Mouse (Mus musculus): ENCODE data around the gene Tdrd1.

The Tdrd1 gene

GRCm38 (mm10) chr19:56829267-56829666 is 3.3 kb downstream of the Tdrd1 start:
- no peak for DNase-seq

DNA sequence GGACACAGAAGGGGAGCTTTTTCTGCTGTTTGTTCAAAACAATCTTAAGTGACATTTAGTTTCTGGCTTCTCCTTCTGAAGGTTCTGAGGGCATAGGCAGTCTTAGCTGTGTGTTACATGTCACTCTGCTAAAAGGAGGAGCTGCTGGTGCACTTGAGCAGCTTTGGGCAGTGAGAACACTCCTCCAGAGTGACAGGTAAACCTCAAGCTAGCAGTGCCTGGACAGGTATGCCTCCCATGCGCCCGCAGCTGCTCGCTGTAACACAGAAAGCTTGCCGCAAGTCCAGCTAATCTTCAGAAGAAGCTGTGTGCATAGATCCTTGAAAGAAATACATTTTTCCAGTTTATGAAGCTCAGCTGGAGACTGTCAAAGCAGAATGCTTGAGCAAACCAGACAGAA is 4.2 kb downstream of the Tdrd1 start:
- no peak for DNase-seq

- DNase-seq: no peak
These were observed 9.3 kb downstream of the Tdrd1 start for GRCm38 (mm10) chr19:56835340-56835739.

DNA sequence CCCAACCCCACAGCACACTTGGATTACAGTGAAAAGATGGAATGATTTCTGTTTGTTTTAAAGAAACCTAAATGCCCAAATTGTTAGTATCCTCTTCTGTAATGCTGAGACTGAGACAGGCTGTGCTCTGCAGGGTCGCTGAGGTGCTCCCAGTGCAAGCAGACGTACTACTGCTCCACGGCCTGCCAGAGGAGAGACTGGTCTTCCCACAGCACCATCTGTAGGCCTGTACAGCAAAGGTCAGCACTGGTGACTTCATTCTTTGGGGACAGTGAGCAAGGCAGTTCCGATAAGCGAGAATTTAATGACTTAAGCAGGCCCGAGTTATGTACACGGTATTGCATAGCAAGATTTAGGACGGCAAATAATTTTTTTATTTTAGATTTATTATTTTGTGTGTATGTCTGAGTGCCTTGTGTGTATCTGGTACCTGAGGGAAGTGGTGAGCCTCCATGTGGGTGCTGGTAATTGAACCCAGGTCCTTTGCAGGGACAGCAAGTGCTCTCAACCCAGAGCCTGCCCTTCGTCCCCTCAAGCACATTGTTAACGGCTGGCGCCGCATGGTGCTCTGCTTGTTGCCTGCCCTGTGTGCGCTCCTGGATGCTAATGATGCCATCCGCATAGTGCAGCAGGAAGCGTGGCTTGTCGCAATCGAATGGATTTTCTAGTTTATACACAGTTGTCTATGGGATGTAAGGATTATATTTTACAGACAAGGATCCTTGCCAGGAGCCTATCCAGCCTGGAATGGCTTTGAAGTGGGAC is 13.1 kb downstream of the Tdrd1 start:
- no peak for DNase-seq

DNA sequence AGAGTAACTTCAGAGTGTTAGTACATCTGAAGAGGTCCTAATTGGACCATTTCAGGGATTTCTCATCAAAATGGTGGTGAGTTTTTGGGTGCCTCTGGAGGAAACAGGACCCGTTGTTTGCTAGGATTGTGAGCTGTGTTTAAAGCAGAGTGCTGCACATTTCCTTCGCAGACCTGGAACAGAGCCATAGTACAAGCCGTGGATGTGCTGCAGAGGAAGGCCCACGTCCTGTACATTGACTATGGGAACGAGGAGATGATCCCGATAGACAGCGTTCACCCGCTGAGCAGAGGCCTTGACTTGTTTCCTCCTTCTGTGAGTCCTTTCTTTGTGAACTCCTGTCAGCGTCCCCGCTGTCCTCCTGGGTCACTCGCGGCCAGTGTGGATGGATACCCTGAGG is 17.0 kb downstream of the Tdrd1 start:
- DNase-seq: no peak

DNA sequence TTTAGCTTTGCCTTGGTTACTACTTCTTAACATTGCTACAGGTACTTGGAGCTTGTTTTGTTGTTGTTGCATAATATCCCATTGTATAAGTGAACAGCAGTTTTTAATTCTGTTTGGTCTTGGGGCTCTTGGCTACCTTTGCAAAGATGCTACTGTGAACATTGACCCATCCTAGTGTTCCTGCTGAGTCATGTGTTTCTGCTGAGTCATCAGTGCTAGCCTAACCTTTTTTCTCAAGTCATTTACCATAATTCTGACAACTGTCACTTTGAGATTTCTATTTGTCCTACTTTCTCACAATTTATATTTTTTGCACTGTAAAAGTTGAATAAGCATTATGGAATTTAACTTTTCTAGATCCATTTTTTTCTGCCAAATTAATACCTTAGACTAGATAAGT is 26.6 kb downstream of the Tdrd1 start:
- no peak for DNase-seq

- no peak for DNase-seq
These were observed 30.4 kb downstream of the Tdrd1 start for GRCm38 (mm10) chr19:56856455-56856854.

GRCm38 (mm10) chr19:56867701-56868100 is 41.7 kb downstream of the Tdrd1 start:
- no peak for DNase-seq

- DNase-seq: peak; percentile 10
These were observed 48.0 kb downstream of the Tdrd1 start, which contains the start of gene Vwa2 for GRCm38 (mm10) chr19:56873816-56874600. Vwa2 (plus strand) TSS chr19:56874249.

- DNase-seq: no peak
These were observed 48.7 kb downstream of the Tdrd1 start for GRCm38 (mm10) chr19:56874601-56875315.

GRCm38 (mm10) chr19:56877364-56877763 is 51.4 kb downstream of the Tdrd1 start:
- no peak for DNase-seq

GRCm38 (mm10) chr19:56887879-56888278 is 61.9 kb downstream of the Tdrd1 start:
- no peak for DNase-seq

DNA sequence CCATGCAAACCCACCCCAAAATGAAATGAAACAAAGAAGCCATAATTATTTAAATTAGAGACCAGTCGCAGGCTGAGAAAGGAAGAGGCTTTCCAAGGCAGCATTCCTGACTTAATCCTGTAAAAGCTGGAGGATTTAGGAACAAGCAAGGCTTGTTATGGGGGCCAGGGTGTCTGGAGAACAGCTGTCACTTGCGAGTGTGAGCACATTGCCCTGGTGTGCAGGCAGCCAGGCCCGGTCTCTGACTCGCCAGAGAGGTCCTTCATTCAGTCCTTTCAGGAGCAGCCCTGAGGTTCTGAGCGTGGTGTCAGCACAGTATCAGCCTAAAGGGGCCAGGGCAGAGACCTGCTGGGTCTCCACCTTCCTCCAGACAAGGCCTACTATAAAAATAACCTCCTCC is 62.6 kb downstream of the Tdrd1 start:
- no peak for DNase-seq

- DNase-seq: no peak
These were observed 65.4 kb downstream of the Tdrd1 start for GRCm38 (mm10) chr19:56891438-56891837.

GRCm38 (mm10) chr19:56892586-56892985 is 66.6 kb downstream of the Tdrd1 start:
- DNase-seq: no peak

DNA sequence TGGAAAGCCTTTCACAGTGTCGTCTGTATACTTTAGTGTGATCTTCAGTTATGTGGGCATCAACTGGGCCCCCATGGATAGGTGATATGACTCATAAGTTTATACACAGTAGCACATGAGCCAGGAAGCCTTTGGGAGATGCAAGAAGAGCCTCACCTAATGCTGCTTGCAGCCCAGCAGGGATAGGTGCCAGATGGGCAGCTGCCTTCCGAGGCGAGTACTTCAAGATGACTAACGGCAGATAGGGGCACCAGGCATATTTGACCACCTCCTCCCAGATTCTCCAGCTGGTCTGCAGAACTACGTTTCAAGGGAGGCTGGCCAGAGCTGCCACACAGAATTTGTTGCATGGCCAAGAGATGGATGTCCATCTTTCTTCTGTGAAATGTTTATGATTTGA is 67.3 kb downstream of the Tdrd1 start:
- no peak for DNase-seq

DNA sequence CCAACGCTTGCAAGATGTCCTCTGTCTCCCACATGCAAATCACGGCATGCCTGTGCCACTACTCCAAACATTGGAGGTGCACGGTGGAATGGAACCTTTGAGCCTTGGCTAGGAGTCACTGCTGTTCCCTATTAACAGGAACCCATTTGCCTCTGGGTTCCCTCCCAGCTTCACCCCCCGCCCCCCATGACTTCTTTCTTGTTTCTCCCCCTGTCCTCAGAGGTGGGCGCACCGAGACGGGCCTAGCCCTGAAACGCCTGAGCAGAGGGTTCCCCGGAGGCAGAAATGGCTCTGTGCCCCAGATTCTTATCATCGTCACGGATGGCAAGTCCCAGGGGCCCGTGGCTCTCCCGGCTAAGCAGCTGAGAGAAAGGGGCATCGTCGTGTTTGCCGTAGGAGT is 71.6 kb downstream of the Tdrd1 start:
- DNase-seq: no peak

DNA sequence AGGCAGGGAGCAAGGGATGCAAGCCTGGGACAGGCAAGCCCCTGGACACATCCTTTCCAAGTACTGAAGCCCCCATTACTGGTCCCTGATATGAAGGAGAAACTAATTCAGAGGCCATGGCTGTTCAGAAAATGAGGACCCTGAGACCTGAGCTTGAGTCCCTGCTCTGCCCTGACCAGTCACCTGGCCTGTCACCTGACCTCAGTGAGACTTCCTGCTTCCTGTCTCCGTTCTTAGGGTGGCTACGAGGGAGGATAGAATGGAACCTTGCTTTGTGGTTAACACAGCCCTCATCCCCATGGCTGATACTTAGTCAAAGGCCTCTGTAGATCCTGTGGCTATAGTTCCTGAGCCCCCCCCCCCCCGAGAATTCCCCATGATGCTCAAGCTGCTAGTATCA is 78.1 kb downstream of the Tdrd1 start:
- DNase-seq: no peak

- DNase-seq: no peak
These were observed 79.4 kb downstream of the Tdrd1 start for GRCm38 (mm10) chr19:56905395-56905794.

DNA sequence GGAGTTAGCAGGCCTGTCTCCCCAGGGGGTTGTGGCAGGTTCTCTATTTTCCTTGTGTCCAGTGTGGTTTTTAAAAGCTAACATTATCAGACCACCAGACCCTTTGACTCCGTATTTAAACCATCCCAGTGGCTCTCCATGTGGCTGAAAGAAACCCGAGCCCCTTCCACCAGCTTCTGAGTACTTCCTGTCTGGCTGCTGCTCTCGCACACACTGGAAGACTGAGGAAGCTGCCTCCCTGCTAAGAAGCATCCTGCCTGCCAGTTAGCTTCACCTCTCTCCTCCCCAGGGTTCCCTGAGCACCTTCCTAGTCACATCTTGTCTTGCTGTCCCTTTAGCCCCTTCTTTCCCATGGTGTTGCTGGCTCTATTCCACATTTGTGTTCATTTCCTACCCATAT is 81.8 kb downstream of the Tdrd1 start:
- no peak for DNase-seq

DNA sequence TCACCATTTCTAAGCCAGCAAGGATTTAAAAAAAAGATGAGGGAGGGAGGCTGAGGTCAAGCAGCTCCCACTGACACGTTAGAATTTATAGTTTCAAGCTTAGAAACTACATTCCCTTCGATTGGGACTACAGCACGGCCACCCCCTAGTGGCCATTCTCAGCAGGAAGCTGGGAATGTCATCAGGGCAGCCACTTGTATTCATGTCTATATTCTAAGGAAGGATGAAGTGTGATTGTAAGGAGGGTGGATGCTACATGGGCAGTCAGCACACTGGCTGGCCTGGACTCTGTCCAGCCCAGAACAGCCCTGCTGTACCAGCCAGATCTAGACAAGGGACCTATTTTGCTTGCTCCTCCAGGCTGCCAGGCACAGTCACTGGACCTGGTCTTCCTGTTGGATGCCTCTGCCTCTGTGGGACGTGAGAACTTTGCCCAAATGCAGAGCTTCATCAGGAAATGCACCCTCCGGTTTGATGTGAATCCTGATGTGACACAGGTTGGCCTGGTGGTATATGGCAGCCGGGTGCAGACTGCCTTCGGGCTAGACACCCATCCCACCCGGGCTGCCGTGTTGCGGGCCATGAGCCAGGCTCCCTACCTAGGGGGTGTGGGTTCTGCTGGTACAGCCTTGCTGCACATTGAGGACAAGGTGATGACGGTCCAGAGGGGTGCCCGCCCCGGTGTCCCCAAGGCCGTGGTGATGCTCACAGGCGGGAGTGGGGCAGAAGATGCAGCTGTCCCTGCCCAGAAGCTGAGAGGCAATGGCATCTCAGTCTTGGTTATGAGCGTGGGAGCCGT is 82.7 kb downstream of the Tdrd1 start:
- DNase-seq: peak; percentile 41

DNA sequence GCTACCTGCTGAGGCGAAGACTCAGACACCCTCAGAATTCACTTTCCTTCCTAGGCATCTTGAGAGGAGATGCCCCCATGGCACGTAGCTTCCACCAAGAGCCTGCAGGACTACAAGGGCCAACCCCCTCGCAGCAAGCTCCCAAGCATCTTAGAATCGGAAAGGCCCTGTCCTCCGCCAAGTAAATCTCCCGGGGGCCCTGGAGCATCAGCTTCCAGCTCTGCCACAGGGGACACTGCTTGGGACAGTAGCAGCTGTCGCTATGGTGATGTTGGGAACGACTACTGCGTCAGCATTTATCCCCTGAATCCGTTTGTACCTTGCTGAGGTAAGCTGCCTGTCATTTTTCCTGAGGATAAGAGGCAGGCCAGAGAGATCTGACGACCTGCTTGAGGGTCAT is 84.6 kb downstream of the Tdrd1 start:
- DNase-seq: no peak

- DNase-seq: no peak
These were observed 87.8 kb downstream of the Tdrd1 start for GRCm38 (mm10) chr19:56913761-56914160.

All from liver (tissue).